Mouse (Mus musculus) naive thymus-derived CD4-positive, alpha-beta T cell, adult 5 months (primary cell): ENCODE results near the gene Wars. TPM values are rescaled to one million over a fixed set of nuclear protein-coding genes. Genes with fewer than 3 reads are reported as not detected.

ENCODE experiments used
- polyA plus RNA-seq: library from polyadenylated mRNA; unstranded; fragments of 100-300 nt; shearing (Covaris generic); gene quantifications from one replicate; pipeline ENCODE4 v1.2.1, GENCODE M21; 2017

Wars gene
- polyA plus RNA-seq = 36.1 TPM

DNA sequence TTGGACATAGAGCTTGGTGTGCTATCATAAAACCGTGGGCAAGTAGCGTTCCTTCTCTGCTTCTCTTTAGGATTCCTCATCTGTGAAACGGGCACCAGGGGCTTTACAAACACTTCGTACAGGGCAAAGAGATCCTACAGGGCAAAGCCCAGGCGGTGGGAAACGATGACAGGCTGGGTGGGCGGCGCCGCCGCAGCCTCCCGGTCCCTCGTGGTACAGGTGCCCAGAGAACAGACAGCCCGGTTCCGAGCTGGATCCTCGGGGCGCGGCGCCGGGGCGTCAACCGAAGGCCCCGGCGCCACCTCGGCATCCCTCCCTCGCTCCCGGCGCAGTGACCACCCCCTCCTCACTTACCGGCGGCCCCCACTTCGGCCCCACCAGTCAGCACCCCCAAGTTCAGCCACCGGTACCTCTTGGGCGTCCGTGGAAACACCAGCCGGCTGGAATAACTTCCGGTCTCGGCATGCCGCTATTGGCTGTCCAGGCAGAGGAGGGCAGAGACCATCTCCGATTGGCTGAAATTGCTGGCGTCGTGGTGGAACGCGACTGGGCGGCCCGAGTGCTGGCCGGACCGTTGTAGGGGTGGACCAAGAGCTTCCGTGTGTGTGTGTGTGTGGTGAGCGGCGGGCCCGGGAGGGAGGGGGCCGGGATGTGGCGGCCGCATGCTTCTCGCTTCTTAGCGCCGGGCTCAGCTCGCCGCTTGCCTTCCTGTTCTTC, at the start of gene Wars:
Wars (minus strand) TSS at position 460 of the 717 bp plus-strand sequence.

DNA sequence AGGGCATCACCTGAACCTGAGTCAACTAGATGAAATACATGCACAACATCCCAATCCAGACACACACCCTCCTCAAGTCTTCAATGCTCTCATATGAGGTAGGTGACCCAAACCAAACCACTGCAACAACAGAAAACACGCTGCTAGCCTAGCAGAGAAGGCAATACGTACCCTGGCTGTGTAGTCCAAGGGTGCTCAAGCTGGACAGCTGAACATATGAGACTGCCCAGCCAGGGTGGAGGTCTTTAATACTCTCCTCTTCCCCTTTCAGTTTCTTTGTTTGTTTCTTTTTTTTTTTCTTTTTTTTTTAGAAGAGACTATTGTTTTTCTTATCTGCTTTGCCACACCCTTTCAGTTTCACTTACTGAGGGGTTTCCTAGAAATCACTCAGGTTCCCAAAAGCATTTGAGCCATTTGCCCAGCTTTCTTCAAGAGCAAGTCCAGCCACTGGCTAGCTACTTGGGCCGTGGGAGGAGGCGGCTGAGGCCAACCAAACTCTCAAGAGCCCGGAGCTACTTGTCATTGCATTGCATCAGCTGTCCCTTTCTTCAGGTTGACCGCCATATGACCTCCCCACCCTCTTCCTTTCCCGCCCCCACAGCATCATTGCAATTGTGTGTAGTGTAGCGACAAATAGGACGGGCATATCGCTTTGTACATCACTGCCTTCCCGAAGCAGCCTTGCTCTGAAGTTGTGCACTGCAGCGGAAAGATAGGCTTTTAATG, 822 bp downstream of the Wars start, which contains the start of gene Wdr25:
Wdr25 (plus strand) TSS at position 643 of the 726 bp plus-strand sequence.

DNA sequence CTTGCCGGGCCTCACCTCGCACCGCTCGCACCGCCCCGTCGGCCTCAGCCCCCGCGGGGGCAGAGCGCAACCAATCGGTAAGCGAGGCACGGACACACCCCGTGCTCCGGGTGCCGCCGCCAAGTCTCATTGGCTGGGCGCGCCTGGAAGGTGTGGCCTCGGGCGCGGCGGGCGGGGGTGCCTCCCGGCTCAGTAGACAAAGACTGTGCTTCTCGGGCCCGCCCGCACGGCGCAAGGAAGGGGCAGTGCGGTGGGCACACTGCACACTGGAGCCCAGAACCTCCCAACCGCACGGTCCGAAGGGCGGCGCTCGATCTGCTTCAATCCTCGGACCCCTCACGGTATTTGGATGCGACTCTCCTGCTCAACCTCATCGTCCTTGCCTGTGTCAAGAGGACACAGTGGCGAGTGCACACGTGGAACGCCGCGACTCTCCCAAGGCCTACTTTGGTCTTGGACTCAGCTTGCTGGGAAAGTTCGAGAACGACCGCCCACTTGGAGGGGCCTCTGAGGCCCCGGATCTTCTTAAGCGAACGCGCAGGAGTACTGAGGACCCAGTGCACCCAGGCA, 58.0 kb downstream of the Wars start, which contains the start of the genes Slc25a29 and Slc25a47:
Slc25a29 (minus strand) TSS at position 44 of the 570 bp plus-strand sequence.
Slc25a47 (plus strand) TSS at position 207 of the 570 bp plus-strand sequence.

Other genes starting within 250 kb of the Wars start
- 1.8 TPM for gene Degs2, start 191.9 kb downstream of the Wars start, polyA plus RNA-seq
- gene Yy1, start 101.2 kb downstream of the Wars start, polyA plus RNA-seq = 14.9 TPM
- 7.5 TPM for gene Slc25a29, start 58.3 kb downstream of the Wars start, polyA plus RNA-seq
- gene Slc25a47, start 58.1 kb downstream of the Wars start, polyA plus RNA-seq = 1.5 TPM
- gene Wdr25, start 543 bp downstream of the Wars start, polyA plus RNA-seq = 8.7 TPM
- 1.1 TPM for gene Begain, start 174.0 kb upstream of the Wars start, polyA plus RNA-seq